ENCODE assay signal across 13 mouse cellular contexts in genomic region chr11:115696471-115696870, GRCm38 (mm10). TPM values are rescaled to one million over a fixed set of nuclear protein-coding genes. Genes with fewer than 3 reads are reported as not detected.
DNase-seq lines count a peak whose midpoint lies in the region; ATAC-seq and TF ChIP-seq lines count a peak whose summit lies in the region.
"Had no signal": no experiment of that assay in that cellular context is flagged by ENCODE, and none has a peak within 500 bp of the region (broad histone marks: within the 10 kb centered on the region; RNA-seq: fewer than 3 reads in every experiment).

No protein-coding gene starts in this region.

- peak overlapping the region; percentile 91 for H3K27ac ChIP-seq in heart, postnatal 0 days (ENCODE audit: low read depth)
- no peak overlapping the region for H3K27ac ChIP-seq in heart, embryonic 10.5 days
- peak overlapping the region; percentile 55; the same call in 1 of the 2 replicates for H3K27ac ChIP-seq in embryonic fibroblast, embryonic 13.5 days (ENCODE audit: insufficient read depth, low read length)
- peak overlapping the region; percentile 68; the same call in 1 of the 2 replicates for H3K27ac ChIP-seq in olfactory bulb, adult 2 months (ENCODE audit: insufficient read depth, low read depth, low read length)
- H3K27ac ChIP-seq: left cerebral cortex, adult 2 months; midbrain, embryonic 10.5 days had no signal

- no peak for DNase-seq in heart, postnatal 0 days (ENCODE audit: low spot score)
- DNase-seq in heart, embryonic 10.5 days (ENCODE audit: low spot score): no peak
- peak; percentile 36 for DNase-seq in lung, postnatal 25 days (ENCODE audit: low spot score)
- DNase-seq in lung, adult 2 months: no peak
- DNase-seq in spleen, postnatal 36 days (ENCODE audit: low spot score in 2 of 2): no peak
- no peak for DNase-seq in cerebellum, postnatal 25 days
- DNase-seq: forebrain, postnatal 0 days; spleen, adult 18-20 months had no signal

- peak overlapping the region; percentile 34; the same call in 1 of the 2 replicates for H3K9ac ChIP-seq in heart, postnatal 0 days (replicated peaks; ENCODE audit: low read depth, low read length)
- H3K9ac ChIP-seq: forebrain, postnatal 0 days had no signal

- H3K27me3 ChIP-seq in heart, postnatal 0 days (ENCODE audit: control insufficient read depth, insufficient read depth, low read length): no peaks in the 10 kb centered on the region
- H3K27me3 ChIP-seq in heart, embryonic 10.5 days (ENCODE audit: insufficient read depth, poor library complexity, severe bottlenecking): no peaks in the 10 kb centered on the region

- H3K9me3 ChIP-seq in heart, postnatal 0 days (replicated peaks; ENCODE audit: control insufficient read depth, low read length): no peaks in the 10 kb centered on the region
- no peaks in the 10 kb centered on the region for H3K9me3 ChIP-seq in heart, embryonic 10.5 days
- H3K9me3 ChIP-seq: midbrain, embryonic 10.5 days had no signal

- H3K4me2 ChIP-seq in heart, postnatal 0 days (ENCODE audit: low read depth, low read length): peak overlapping the region; percentile 69

- H3K36me3 ChIP-seq in heart, postnatal 0 days (replicated peaks; ENCODE audit: control insufficient read depth, insufficient read depth, low read length): no peaks in the 10 kb centered on the region; the same call in 1 of the 2 replicates
- H3K36me3 ChIP-seq in heart, embryonic 10.5 days: peaks cover 13% of the 10 kb centered on the region

- WGBS in heart, postnatal 0 days: 38% methylated on average over 4 of the region's 4 CpGs
- 86% methylated on average over 4 of the region's 4 CpGs for WGBS in heart, embryonic 10.5 days
- whole genome bisulfite sequencing in lung, adult 2 months: 22% methylated on average over 4 of the region's 4 CpGs
- 35% methylated on average over 4 of the region's 4 CpGs for WGBS in olfactory bulb, adult 2 months

- peaks cover 50% of the 10 kb centered on the region for H3K4me1 ChIP-seq in heart, postnatal 0 days (ENCODE audit: control insufficient read depth, insufficient read depth)
- H3K4me1 ChIP-seq in heart, embryonic 10.5 days: peaks cover 76% of the 10 kb centered on the region
- H3K4me1 ChIP-seq in lung, adult 2 months (ENCODE audit: control insufficient read depth, insufficient read depth, low read length): peaks cover 38% of the 10 kb centered on the region
- H3K4me1 ChIP-seq in embryonic fibroblast, embryonic 13.5 days (ENCODE audit: control insufficient read depth, insufficient read depth, low read length): peaks cover 10% of the 10 kb centered on the region; the same call in 1 of the 2 replicates
- peaks cover 23% of the 10 kb centered on the region for H3K4me1 ChIP-seq in olfactory bulb, adult 2 months (ENCODE audit: control insufficient read depth, insufficient read depth, low read length)

- ATAC-seq in heart, postnatal 0 days (ENCODE audit: insufficient read depth, low read depth): no peak
- ATAC-seq: forebrain, postnatal 0 days; hindbrain, embryonic 16.5 days had no signal

- H3K4me3 ChIP-seq in heart, postnatal 0 days (ENCODE audit: low read depth, low read length): 0 out of 2 replicates have a peak overlapping the region, but pooled peaks have one; percentile 3
- H3K4me3 ChIP-seq in heart, embryonic 10.5 days: no peak overlapping the region
- H3K4me3 ChIP-seq in lung, adult 2 months (replicated peaks; ENCODE audit: extremely low read depth, low read depth, low read length): no peak overlapping the region
- H3K4me3 ChIP-seq in embryonic fibroblast, embryonic 13.5 days (ENCODE audit: insufficient read depth, low read length): no peak overlapping the region
- H3K4me3 ChIP-seq in olfactory bulb, adult 2 months (ENCODE audit: insufficient read depth, low read depth, low read length): no peak overlapping the region
- H3K4me3 ChIP-seq: left cerebral cortex, adult 2 months; midbrain, embryonic 10.5 days had no signal

- TF ChIP-seq POLR2A in lung, adult 2 months (IDR thresholded peaks at IDR 0.05; ENCODE audit: borderline replicate concordance, extremely low read depth, low read depth, low read length): no peak
- TF ChIP-seq POLR2A in embryonic fibroblast, embryonic 13.5 days (IDR thresholded peaks at IDR 0.05; ENCODE audit: low read depth, low read length): no peak
- no peak for TF ChIP-seq POLR2A in olfactory bulb, adult 2 months (IDR thresholded peaks at IDR 0.05; ENCODE audit: insufficient read depth, low read depth, low read length)

- no peak for TF ChIP-seq CTCF in heart, postnatal 0 days (IDR thresholded peaks at IDR 0.05; ENCODE audit: low read depth)
- no peak for TF ChIP-seq CTCF in lung, adult 2 months (IDR thresholded peaks at IDR 0.05; ENCODE audit: insufficient read depth, low read length)
- no peak for TF ChIP-seq CTCF in embryonic fibroblast, embryonic 13.5 days (IDR thresholded peaks at IDR 0.05; ENCODE audit: borderline replicate concordance, insufficient read depth, low read length)
- TF ChIP-seq CTCF in olfactory bulb, adult 2 months (IDR thresholded peaks at IDR 0.05; ENCODE audit: insufficient read depth, low read depth, low read length): no peak

- no peak for TF ChIP-seq EP300 in heart, postnatal 0 days (IDR thresholded peaks at IDR 0.05; ENCODE audit: low read depth)

RNA-seq across cellular contexts. Expression of gene Grb2, which starts 11.9 kb away (rescaled TPM):
- total RNA-seq in heart, postnatal 0 days (2014; rRNA removed; ENCODE audit: low replicate concordance): 48.6 and 126 TPM in 2 replicates
- 96.9 and 116 TPM in 2 replicates for polyA plus RNA-seq in heart, postnatal 0 days (2015; fragmentation: Nextera tagmentation; extraction: Ambion mirVana)
- 78.4 and 107 TPM in 2 replicates for polyA plus RNA-seq in heart, embryonic 10.5 days (2016; fragmentation: Nextera tagmentation; extraction: Ambion mirVana)
- polyA plus RNA-seq in lung, adult 2 months (2012; rRNA removed): 38.3 and 46.6 TPM in 2 replicates
- polyA plus RNA-seq in embryonic fibroblast, embryonic 13.5 days (2011; ENCODE audit: insufficient read length, low read depth, missing spikeins): 61.1 and 69.3 TPM in 2 replicates
- polyA plus RNA-seq in olfactory bulb, adult 2 months (2012; ENCODE audit: insufficient read depth, insufficient read length, low replicate concordance, missing spikeins): 264 TPM in 1 of 2 replicates, not detected in the other
